Mouse (Mus musculus): ENCODE measurements around the gene Gatad2a.
"Not testable (repeated sequence)": the region's sequence is repeated elsewhere in the genome, so short reads cannot be mapped to it uniquely, and the experiment has no call there.

The Gatad2a gene

DNA sequence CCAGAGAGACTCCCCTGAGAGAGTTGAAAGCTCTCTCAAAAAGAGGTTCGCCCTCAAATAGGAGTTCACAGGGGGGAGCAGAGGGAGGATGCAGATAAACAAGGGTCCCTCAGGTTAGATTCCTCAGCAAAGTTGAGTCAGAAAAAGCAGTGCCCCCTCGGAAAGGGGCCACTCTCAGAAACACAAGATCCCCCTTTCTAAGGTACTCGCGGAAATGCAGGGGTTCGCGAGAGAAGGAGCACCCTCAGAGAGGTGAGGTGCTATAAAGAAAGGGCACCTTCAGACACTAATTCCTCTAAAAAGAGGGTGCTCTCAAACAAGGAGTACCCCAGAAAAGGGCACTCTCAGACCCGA is 785 bp downstream of the Gatad2a start:
- DNase-seq (ENCODE audit: low read depth, low spot score): no peak

DNA sequence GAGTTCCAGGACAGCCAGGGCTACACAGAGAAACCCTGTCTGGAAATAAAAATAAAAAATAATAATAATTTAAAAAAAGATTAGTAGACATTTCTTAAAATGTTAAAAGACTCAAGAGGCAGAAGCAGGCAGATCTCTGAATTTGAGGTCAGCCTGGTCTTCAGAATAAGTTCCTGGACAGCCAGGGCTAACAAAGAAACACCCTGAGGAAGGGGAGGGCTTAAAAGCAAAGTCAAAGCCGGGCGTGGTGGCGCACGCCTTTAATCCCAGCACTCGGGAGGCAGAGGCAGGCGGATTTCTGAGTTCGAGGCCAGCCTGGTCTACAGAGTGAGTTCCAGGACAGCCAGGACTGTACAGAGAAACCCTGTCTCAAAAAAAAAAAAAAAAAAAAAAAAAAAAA is 7.2 kb downstream of the Gatad2a start:
- DNase-seq (ENCODE audit: low read depth, low spot score): not testable (repeated sequence)

DNA sequence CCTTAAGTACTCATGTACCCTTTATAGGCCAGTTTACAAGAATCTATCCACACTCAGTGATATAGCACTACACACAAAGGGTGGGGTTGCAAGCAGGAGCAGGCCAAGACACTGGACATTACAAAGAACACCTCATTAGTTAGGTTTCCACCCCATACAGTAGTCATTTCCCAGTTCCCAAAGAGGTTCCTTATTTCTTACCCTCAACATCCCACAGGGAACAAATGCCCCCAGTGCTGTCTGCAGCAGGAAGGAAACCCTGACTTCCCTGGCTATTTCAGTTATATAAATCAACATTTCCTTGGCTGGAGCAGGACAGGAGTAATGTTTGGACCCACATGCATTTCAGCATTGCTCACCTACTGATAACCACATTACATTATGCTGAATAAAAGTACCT is 8.4 kb downstream of the Gatad2a start:
- no peak for DNase-seq (ENCODE audit: low read depth, low spot score)

DNA sequence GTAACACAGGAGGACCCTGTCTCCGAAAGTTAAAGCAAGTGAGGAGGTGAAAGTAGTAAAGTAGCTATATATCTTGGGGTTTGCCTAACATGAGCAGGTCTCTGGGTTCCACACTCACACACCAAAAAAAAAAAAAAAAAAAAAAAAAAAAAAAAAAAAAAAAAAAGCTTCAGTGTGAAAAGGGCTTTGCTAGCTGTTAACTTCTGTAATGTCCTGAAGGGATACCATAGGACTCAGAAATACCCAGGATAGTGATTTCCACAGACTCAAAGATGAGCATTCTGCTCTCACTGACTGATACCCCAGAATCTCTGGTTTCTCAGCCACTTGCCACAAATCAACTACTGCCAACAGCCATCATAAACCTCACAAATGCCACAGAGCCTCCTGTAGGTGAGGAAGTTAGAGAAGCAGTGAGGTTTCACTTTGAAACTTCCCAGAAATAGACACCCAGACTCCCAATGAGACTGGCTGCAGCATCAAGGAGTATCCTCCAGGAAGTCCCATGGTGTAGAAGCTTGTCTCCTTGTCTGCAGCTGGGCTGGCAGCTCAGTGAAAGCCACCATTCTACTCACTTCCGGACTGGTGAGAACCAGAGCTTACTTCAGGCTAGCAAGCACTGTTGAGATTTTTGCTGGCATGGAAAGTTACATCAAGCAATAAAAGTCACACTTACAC is 11.2 kb downstream of the Gatad2a start:
- peak; percentile 55 for DNase-seq (ENCODE audit: low read depth, low spot score)

DNA sequence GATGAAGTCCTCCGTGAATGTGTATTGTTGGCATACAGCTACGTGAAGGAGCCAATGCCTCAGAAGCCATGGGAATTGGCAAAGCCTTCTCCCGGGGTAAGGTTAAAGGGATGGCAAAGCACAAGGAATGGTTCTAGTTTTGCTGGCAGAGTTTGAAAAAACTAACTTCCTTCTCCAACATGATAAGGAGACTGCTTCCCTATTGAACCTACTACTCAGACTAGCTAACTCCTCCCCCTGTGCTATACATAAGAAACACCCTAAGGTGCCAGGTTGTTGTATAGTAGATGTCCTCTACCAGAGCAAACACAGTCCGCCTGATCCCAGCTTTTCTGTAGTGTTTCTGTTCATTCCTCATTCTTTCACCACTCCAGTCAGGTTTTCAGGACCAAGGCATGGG is 17.7 kb downstream of the Gatad2a start:
- no peak for DNase-seq (ENCODE audit: low read depth, low spot score)

DNA sequence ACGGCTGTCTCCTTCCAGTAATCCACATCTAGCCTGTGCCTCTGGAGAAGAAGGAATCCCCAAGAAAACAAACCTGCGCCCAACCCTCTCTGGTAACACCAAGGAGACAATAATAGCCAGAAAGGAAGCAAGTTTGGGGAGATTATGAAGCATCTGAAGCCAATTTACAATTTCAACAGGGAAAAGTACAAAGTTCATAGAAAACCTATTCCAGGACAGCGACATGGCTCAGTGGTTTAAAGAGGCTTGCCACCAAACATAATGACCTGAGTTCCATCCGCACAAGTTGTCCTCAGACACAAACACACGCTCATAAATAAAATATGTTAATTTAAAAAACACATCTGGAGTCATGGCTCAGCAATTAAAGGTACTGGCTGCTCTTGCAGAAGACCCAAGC is 21.4 kb downstream of the Gatad2a start:
- no peak for DNase-seq (ENCODE audit: low read depth, low spot score)

DNA sequence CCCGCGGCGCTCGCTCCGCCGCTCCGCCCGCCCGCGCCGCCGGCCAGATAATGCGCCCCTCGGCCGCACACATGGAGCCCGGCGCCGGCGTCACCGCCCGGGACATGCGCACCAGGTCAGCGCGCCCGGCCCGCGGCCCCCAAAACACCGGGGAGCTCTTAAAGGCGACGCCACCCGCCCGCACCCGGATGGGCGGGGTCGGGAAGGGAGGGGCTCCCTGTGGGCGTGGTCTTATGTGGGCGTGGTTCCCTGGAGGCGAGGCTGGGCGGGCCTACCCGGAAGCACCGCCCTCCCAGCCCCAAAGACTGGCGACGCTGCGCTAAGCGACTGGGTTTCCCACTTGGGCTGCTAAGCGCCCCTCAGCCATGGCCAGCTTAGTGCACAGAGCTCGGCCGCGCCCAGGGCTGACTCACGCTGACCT is 22.0 kb downstream of the Gatad2a start:
- DNase-seq (ENCODE audit: low read depth, low spot score): peak; percentile 95

DNA sequence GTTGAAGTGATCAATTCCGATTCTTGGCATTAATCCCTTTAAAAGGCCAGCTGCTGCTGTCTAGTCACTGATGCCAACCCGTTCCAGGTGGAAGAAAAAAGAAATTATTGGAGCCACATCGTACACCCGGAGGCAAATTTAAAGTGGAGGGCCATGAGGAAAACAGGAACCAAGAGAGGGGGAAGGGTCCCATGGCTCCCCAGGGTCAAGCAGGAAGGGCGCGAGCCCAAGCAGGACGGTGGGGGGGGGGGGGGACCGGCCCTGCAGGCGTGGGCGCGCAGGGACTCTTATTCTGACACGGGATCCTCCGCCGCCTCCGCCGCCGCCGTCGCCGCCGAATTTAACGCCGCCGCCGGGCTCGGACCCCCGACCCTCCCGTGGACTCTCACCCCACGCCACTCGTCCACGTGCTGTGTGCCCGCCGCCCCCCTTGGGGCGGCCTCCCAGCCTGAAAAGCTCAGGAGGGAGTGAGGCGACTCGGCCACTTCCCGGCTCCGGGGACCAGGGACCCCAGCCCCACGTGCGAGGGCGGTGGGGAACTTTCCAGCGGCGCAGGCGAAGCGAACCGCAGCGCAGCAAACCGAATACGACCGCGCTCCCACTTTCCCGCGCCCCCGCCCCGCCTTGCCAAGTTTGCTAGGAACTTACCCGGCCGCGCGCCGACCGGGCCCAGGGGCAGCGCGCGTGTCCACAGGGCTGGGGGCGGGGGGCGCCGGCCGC is 22.6 kb downstream of the Gatad2a start:
- peak; percentile 51 for DNase-seq (ENCODE audit: low read depth, low spot score)

DNA sequence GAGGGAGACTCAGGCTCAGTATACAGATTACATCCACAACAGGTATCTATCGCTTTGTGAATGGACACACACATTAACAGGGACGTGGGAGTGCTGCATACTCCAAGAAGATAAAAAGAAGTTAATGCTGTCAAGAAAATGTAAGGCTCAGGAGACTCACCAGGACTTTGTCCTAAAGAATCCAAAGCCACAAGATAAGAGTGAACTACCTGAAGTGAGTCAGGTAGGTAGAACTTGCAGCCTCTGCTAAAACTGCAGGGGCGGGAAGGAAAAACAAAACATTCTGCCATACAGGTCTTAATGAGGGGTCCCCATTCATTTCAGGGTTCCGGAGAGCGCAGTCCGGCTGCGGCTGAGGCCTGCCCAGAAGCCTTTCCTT is 23.1 kb downstream of the Gatad2a start:
- DNase-seq (ENCODE audit: low read depth, low spot score): no peak

DNA sequence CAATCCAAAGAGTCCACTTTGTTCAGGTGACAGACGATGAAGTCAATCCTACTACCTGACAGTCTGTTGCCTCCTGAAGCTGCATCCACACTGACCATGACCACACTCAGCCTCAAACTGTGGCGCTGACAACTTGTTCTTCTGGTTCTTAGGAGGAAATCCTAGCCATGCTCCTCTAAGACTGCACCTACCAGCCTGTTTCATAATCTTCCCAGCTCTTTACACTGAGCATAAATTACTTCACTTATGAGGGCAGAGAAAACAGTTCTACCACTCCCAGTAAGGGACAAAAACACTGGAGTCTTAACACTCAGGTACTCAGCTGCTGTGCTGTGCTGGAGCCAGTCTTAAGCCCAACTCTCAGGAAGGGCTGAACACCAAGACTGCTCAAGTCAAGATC is 25.3 kb downstream of the Gatad2a start:
- no peak for DNase-seq (ENCODE audit: low read depth, low spot score)

DNA sequence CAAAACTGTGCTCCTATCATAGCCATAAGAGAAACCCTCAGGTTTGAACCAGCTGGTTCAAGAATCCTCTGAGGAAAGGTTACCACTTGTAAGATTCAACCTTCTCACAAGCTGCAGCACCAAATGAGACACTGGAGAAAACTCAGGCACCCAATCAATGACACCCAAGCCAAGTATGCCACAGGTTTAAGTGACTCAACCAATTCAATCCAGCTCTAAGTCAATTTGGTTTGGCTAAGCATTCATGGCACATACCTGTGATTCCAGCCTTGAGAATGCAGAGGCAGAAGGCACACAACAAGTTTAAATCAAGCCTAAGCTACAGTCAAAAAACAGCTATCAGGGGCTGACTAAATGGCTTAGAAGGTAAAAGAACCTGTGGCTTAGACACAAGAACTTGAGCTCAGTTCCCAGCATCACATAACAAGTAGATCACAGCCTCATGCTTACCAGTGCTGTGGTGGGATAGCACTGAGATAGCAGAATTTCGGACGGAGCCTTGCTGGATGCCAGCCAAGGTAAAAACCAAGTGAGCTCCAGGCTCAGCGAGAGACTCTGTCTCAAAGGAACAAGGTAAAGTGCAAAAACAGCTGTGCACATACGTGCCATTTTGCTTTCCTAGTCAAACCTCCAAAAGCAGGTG is 28.8 kb downstream of the Gatad2a start:
- DNase-seq (ENCODE audit: low read depth, low spot score): no peak

DNA sequence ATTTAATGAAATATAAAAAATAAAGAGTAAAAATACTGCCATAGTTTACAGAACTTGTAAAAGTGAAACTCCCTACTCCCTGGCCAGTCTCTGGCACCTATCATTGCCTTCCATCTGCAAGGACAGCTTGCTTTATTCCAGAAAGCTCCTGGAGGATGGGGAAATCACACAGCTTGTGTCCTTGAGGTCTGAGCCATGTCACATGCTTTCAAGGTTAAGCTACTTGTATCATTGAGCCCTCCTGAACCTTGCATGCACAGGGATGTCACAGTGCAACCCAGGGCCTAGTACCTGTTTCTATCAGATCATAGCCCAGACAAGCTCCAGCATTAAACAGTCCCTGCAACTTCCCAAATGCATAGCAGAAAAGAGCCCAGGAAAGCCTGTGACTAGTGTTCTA is 36.9 kb downstream of the Gatad2a start:
- DNase-seq (ENCODE audit: low read depth, low spot score): no peak

DNA sequence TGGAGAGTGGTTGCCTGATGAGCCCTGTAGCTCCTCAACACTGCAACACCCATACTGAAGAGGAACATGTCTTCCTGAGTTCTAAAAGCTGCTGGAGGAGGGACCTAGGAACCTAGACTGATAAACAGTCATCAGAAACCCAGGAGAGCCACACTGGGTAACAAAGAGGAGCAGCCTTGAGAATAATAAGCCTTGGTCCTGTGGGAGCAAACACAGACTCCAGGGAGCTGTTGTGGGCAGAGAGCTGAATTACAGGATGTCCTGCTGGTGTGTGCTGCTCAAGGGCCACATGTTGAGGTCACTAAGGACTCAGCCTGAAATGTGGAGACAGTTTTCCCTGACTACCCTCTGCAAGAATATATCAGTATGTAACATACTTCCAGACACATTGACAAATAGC is 38.3 kb downstream of the Gatad2a start:
- DNase-seq (ENCODE audit: low read depth, low spot score): no peak

DNA sequence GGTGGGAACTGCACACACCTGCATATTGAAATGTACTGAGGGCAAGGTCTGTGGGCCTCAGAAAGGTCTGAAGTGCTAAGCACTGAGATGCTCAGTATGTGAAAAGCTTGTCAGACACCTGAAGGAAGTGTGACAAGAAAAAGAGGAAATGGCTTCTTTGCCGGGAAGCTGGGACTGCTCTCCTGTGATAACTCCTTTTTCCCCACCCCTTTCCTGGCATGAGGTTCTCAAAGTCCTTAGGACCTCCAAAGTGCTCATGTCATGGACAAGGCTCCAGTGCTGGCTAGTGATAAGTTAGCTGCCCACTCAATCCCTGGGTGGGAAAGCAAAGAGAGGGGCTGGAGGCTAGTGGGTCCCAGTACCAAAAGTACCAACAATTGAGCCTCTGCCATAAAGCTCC is 38.8 kb downstream of the Gatad2a start:
- no peak for DNase-seq (ENCODE audit: low read depth, low spot score)

DNA sequence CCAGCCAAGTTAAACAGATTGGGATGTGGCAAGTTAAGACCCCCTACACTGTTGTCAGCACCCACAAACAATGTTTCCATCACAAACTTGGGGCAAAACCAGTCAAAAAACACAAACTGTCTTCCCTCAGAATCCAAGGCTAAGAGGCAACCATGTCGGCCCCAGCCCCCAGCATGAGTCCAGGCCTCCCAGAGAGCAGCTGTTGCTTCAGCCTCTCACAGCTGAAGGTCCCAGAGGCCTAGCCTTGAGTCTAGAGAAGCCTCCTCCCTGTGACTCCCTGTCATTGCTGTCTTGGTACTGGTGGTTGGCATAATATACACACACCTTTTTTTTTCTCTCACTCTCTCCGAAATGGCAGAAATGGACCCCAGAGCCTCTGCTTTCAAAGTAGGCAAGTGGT is 39.5 kb downstream of the Gatad2a start:
- DNase-seq (ENCODE audit: low read depth, low spot score): no peak

DNA sequence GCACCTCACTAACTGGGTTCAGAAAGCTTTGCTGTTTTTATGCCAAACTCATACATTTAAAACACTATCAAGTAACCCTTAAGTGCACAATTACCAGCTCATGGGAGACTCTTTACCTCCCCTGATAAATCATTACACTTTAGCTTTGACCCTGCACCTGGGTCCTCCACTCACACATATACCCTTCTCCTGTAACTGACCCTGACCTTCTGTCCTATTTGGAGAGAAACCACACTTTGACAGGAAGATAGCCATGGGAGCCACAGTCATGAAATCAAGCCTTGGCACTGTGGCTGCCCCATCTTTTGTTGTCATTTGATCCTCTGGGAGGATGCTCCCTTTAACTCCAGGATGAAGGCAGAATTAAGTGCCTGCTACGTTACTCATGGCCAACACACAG is 41.5 kb downstream of the Gatad2a start:
- DNase-seq (ENCODE audit: low read depth, low spot score): no peak

DNA sequence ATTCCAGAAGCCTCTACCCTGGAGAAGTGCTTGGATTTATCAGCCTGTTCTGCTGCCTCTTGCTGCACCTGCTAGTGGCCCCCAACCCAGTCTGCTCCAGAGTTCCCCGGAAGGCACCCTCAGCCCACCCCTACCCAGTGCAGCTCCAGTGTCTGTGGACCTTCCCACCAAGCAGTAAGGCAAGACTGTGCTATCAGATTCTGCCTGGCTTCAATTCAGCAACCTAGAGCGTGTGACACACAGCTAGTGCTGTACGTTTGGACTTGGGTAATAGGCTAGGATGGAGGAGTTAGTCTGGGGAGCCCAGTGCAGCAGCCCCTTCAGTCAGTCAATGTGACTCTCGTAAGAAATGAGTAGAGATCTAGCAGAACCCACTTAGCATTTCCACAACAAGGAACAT is 42.0 kb downstream of the Gatad2a start:
- DNase-seq (ENCODE audit: low read depth, low spot score): no peak

DNA sequence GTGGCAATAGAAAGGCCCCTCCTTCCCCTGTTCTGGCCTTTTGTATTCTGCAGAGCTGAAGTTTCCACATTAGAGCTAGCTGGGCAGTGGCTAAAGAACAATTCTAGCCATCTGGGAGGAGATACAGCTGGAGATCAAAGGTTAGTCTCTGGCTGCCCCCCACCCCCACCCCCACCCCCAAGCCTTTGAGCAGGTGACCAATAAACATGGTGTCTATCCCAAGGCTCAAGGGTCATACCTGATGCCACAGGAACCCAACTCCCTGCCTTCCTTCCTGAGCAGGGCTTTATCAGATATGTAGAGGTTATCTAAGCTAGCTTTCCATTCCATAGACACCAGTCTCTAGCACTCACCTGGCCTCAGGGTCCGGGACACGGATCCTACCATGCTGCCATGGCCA is 45.9 kb downstream of the Gatad2a start:
- no peak for DNase-seq (ENCODE audit: low read depth, low spot score)

DNA sequence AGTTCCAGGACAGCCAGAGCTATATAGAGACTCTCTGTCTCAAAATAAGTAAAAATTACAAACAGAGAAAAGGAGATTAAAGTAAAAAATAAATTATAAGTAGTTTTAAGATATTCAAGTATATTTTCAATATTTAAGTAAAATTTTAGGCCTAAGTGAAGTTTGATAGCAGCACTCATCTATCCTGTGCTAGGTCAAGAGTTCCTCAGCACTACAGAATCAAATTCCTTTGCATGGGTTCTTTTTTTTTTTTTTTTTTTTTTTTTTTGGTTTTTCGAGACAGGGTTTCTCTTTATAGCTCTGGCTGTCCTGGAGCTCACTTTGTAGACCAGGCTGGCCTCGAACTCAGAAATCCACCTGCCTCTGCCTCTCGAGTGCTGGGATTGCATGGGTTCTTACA is 53.7 kb downstream of the Gatad2a start:
- DNase-seq (ENCODE audit: low read depth, low spot score): not testable (repeated sequence)

DNA sequence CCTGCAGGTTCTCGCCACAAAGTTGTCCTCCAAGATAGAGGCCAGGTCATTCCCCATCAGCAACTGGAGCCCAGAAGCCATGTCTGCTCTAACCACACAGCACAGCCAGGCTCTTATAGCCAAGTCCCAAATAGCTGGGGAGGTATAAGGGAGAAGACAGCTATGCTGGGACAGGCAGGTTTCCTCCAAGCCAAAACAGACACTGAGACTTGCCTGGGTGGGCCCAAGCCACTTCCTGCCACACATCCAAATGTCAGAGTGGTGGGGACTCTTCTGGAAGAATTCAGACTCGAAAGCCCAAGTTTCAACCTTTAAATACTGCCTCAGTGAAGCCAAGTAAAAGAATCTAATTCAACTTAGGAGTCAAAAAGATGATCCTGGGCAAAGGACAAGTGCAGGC is 55.8 kb downstream of the Gatad2a start:
- peak; percentile 28 for DNase-seq (ENCODE audit: low read depth, low spot score)

DNA sequence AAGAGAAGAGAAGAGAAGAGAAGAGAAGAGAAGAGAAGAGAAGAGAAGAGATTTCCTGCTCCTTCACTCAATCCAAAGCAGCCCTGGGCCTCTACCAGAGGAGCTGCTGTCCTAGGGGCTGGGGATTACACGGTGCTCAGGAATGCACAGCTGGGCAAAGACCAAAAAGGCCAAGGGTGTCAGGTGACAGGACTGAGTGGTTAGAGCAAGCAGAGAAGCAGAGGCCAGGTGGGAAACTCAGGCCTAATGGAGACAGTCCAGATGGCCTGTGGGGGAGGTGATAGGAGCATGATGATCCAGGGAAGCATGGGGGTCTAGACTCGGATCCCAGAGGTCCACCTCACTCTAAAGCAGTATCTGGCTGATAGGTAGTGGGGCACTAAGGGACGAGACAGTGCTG is 56.6 kb downstream of the Gatad2a start:
- no peak for DNase-seq (ENCODE audit: low read depth, low spot score)

DNA sequence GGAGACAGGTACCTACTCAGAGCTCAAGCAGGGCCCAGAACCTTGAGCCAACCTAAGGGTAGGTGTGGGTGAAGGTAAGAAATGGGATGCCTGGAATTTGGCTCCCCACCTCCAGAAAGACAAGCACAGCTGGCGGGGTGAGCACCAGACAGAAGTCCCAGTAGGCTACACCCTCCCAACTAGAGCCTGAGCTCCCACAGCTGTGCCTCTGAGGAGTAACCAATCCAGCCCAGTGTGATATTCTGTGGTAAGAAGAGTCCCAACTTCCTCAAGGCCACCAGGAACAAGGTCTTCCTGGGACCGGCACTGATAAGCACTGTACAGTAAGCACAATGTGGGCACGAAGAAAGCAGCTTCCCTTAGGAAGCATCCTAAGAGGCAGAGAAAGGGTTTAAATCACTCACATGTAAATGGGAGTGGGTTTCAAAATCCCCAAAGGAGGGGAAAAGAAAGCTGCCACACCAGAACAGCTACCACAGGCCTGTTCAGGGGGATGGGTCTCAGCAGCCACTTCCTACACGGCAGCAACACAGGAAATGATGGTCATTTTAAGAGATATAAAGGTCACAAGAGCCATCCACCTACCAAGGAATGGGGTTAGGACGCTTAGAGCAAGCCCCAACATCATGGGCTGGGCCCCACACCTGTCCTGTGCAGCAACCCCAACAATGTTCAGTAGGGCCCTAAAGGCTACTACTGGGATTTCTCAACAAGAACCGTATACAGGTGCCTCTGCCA is 57.8 kb downstream of the Gatad2a start:
- DNase-seq (ENCODE audit: low read depth, low spot score): peak; percentile 37
